Mouse (Mus musculus): Measurements from ENCODE around the gene Banf1.
"Not testable (repeated sequence)": the region's sequence is repeated elsewhere in the genome, so short reads cannot be mapped to it uniquely, and the experiment has no call there.

Gene Banf1

GRCm38 (mm10) chr19:5367053-5367359, at the start of gene Banf1:
Banf1 (minus strand) TSS chr19:5367168.
- no peak for DNase-seq (ENCODE audit: low spot score)

GRCm38 (mm10) chr19:5414534-5414957, 47.6 kb upstream of the Banf1 start:
- no peak for DNase-seq (ENCODE audit: low spot score)

GRCm38 (mm10) chr19:5413840-5414239, 46.9 kb upstream of the Banf1 start:
- no peak for DNase-seq (ENCODE audit: low spot score)

GRCm38 (mm10) chr19:5411961-5412360, 45.0 kb upstream of the Banf1 start:
- no peak for DNase-seq (ENCODE audit: low spot score)

- no peak for DNase-seq (ENCODE audit: low spot score)
Observed at GRCm38 (mm10) chr19:5410641-5411040, 43.7 kb upstream of the Banf1 start.

- no peak for DNase-seq (ENCODE audit: low spot score)
Observed at GRCm38 (mm10) chr19:5409068-5409467, 42.1 kb upstream of the Banf1 start.

GRCm38 (mm10) chr19:5408057-5409001, 41.4 kb upstream of the Banf1 start:
- no peak for DNase-seq (ENCODE audit: low spot score)

GRCm38 (mm10) chr19:5407133-5407532, 40.2 kb upstream of the Banf1 start:
- peak; percentile 82 for DNase-seq (ENCODE audit: low spot score)

- peak; percentile 55 for DNase-seq (ENCODE audit: low spot score)
Observed at GRCm38 (mm10) chr19:5406531-5407126, 39.7 kb upstream of the Banf1 start.

GRCm38 (mm10) chr19:5405924-5406323, 39.0 kb upstream of the Banf1 start:
- peak; percentile 16 for DNase-seq (ENCODE audit: low spot score)

GRCm38 (mm10) chr19:5402293-5402692, 35.3 kb upstream of the Banf1 start, which contains the start of gene Tsga10ip:
Tsga10ip (minus strand) TSS chr19:5402526.
- no peak for DNase-seq (ENCODE audit: low spot score)

GRCm38 (mm10) chr19:5401073-5401472, 34.1 kb upstream of the Banf1 start:
- not testable (repeated sequence) for DNase-seq (ENCODE audit: low spot score)

- DNase-seq (ENCODE audit: low spot score), result no peak
Observed at GRCm38 (mm10) chr19:5395371-5395770, 28.4 kb upstream of the Banf1 start.

- no peak for DNase-seq (ENCODE audit: low spot score)
Observed at GRCm38 (mm10) chr19:5394168-5394567, 27.2 kb upstream of the Banf1 start.

GRCm38 (mm10) chr19:5392892-5393291, 25.9 kb upstream of the Banf1 start:
- no peak for DNase-seq (ENCODE audit: low spot score)

GRCm38 (mm10) chr19:5390416-5390815, 23.4 kb upstream of the Banf1 start:
- no peak for DNase-seq (ENCODE audit: low spot score)

GRCm38 (mm10) chr19:5389647-5390046, 22.7 kb upstream of the Banf1 start:
- peak; percentile 47 for DNase-seq (ENCODE audit: low spot score)

- DNase-seq (ENCODE audit: low spot score), result peak; percentile 98
Observed at GRCm38 (mm10) chr19:5388588-5389242, 21.7 kb upstream of the Banf1 start, which contains the start of gene Sart1. Sart1 (minus strand) TSS chr19:5388703.

- DNase-seq (ENCODE audit: low spot score), result peak; percentile 27
Observed at GRCm38 (mm10) chr19:5388011-5388441, 21.1 kb upstream of the Banf1 start.

GRCm38 (mm10) chr19:5384715-5385114, 17.7 kb upstream of the Banf1 start:
- DNase-seq (ENCODE audit: low spot score), result no peak

GRCm38 (mm10) chr19:5383326-5383725, 16.4 kb upstream of the Banf1 start:
- no peak for DNase-seq (ENCODE audit: low spot score)

- no peak for DNase-seq (ENCODE audit: low spot score)
Observed at GRCm38 (mm10) chr19:5377446-5377845, 10.5 kb upstream of the Banf1 start.

GRCm38 (mm10) chr19:5374748-5375147, 7.8 kb upstream of the Banf1 start:
- no peak for DNase-seq (ENCODE audit: low spot score)

Measured in embryo, embryonic 10 days (tissue).